Mouse (Mus musculus): ENCODE measurements around the gene C1qtnf3.
"Not testable (repeated sequence)": the region's sequence is repeated elsewhere in the genome, so short reads cannot be mapped to it uniquely, and the experiment has no call there.

The C1qtnf3 gene

GRCm38 (mm10) chr15:10959277-10960026 is 7.3 kb downstream of the C1qtnf3 start:
- no peak for DNase-seq

DNA sequence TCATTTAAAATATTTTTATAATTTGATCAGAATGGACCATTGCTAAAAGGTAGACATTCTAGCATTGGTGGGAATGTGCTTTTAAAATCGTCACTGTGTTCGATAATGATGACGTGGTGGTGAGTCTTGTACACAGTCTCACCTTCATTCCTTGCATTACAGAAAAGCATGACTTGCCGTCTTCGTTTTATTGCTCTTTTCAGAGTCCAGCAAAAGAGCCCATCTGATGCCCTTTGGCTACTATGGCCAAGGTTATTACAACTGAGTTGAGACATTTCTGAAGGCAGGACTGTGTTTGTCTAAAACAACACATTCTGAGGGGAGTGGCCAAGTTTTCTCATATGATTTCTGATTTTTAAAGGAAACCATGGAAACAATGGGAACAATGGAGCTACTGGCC is 8.1 kb downstream of the C1qtnf3 start:
- no peak for DNase-seq

DNA sequence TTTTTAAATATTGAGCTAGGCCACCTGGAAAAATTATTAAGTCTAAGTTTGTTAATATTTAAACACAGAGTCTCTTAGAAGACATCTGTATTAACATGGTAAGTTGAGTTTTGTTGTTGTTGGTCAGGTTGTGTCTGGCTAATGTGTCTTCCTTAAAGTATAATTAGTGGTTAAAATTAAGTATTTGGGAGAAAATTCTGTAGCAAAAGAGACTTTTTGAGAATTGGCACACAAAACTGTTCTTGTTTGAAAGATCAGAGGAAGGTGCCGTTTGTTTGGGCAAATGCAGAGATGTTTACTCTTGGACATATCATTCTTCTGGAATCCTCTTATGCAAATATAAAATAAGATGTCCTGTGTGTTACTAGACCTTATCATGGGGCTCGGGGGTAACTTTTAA is 10.5 kb downstream of the C1qtnf3 start:
- DNase-seq: no peak

DNA sequence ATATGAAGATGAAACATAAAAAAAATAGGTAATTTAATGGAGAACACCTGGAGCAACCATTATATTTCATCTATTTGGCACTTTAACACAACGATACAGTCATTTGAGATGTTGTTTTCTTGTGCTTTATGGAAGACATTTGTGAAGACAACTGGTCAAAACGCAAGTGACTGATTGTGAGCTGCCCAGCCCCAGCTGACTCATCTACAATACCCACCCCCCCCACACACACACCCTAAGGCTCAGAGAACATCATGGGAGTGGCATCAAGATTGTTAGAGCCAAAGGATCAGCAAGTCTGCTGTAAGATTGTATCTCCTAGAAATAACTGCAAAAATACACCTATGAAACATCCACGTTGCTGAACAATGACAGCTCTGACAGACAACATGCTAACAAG is 17.3 kb downstream of the C1qtnf3 start:
- DNase-seq: no peak

- no peak for DNase-seq
These were observed 18.6 kb downstream of the C1qtnf3 start for GRCm38 (mm10) chr15:10970777-10971176.

GRCm38 (mm10) chr15:10977151-10977550 is 25.0 kb downstream of the C1qtnf3 start:
- DNase-seq: no peak

GRCm38 (mm10) chr15:10980712-10981111 is 28.6 kb downstream of the C1qtnf3 start:
- no peak for DNase-seq

- peak; percentile 88 for DNase-seq
These were observed 29.4 kb downstream of the C1qtnf3 start, which contains the start of gene Amacr for GRCm38 (mm10) chr15:10981377-10982063. Gene Amacr (plus strand): TSS chr15:10981756.

- DNase-seq: no peak
These were observed 29.9 kb downstream of the C1qtnf3 start for GRCm38 (mm10) chr15:10982064-10982435.

DNA sequence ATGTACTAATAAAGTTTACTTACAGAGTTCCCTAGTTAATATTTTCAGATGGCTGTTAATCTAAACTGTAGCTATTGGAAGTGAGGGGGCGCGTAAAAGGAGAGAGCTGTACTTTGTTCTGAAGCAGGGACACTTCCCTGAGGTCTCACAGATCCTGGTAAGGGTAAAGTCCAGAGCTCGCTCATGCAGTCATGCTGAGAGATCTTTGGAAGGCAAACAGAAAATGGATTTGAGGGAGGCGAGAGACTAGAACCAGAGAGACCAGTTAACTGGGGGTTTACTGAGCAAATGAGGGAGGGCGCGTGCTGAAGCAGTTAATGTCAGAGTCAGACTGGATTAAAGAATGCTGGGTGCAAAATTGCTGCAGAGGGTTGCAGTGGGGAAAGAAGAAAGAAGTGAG is 33.6 kb downstream of the C1qtnf3 start:
- DNase-seq: no peak

DNA sequence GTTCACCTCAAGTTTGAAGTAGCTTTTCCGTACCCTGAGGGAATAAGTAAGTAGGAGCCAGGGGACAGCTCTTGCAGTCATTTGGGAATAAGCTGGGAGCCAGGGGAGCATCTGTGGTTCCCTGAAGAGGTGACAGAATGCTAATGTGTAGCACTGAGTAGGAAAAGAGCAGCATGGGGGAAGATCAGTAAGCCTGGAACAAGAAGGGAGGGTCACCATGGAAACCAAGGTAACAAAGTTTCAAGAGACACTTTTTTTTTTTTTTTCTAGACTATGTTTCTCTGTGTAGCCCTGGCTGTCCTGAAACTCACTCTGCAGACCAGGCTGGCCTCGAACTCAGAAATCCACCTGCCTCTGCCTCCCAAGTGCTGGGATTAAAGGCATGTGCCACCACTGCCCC is 34.3 kb downstream of the C1qtnf3 start:
- not testable (repeated sequence) for DNase-seq

DNA sequence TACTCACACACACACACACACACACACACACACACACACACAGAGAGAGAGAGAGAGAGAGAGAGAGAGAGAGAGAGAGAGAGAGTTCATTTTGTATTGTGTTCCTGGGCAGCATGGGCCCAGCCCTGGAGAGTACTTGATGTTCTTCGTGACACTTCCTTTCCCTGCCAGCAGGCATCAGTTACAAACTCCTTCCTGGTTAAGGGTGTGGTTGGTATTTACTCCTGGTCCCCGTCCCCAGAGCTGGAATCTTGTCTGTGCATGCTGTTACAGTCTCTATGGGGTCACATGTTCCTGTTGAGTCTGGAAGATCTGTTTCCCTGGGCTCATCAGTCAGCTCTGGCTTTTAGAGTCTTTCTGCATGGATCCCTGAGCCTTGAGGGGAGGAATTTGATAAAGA is 38.3 kb downstream of the C1qtnf3 start:
- DNase-seq: no peak

GRCm38 (mm10) chr15:10991566-10991965 is 39.4 kb downstream of the C1qtnf3 start:
- no peak for DNase-seq

- no peak for DNase-seq
These were observed 47.7 kb downstream of the C1qtnf3 start for GRCm38 (mm10) chr15:10999832-11000231.

GRCm38 (mm10) chr15:11000421-11000820 is 48.3 kb downstream of the C1qtnf3 start, which contains the start of gene Slc45a2:
Gene Slc45a2 (plus strand): TSS chr15:11000721.
- DNase-seq: no peak

DNA sequence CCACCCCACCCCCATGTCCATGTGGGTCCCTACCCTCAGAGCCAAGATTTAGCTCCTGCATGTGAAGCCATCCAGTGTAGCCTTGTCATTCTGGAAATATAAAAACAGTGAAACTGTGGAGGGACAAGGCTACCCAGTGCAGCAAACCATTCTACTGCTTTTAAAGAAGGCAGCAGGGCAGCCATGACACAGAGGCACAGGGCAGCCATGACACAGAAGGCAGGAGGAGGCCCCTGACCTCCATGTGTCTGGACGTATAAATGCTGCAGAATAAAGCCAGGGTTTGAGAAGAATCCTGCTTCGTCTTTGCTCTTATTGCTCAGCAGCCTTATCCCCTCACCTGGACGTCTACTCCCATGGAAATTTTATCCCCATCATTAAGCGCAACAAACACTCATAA is 51.7 kb downstream of the C1qtnf3 start:
- no peak for DNase-seq

DNA sequence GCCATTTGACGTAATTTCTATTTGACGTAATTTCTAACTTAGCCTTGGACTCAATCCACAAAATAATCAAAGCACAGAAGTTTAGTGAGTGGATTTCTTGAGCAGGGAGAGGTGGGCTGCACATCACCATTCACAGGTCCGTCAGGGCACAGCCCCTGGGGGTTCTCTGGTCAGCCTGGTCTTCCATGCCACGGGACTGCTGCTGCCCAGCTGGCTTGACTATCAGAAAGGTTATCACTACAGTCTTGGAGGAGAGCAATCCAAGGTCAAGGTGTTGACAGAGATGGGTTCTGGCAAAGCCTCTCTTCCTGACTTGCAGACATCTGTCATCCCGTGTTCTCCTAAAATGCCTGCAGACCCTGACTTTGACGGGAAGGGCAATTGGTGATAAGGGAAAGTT is 52.5 kb downstream of the C1qtnf3 start:
- no peak for DNase-seq

DNA sequence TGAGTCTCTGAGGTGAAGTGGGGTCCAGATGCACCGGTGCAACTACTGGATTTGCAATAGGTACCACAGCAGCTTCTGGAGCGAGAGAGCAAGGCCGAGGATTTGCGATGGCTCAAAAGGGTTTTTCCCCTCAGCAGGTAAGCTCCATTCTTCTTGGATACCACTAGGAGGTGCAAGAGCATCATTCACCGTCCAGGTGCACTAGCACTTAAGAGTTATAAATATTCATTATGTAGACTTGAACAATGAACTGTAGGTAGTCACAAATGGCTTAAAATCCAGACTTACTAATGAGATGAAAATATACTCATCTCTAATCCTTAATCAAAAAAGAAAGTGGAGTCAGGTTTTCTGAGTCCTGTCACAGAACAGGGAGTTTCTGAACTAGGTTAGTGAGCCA is 56.6 kb downstream of the C1qtnf3 start:
- DNase-seq: no peak

- DNase-seq: no peak
These were observed 58.9 kb downstream of the C1qtnf3 start for GRCm38 (mm10) chr15:11010976-11011548.

- DNase-seq: no peak
These were observed 62.8 kb downstream of the C1qtnf3 start for GRCm38 (mm10) chr15:11014931-11015330.

DNA sequence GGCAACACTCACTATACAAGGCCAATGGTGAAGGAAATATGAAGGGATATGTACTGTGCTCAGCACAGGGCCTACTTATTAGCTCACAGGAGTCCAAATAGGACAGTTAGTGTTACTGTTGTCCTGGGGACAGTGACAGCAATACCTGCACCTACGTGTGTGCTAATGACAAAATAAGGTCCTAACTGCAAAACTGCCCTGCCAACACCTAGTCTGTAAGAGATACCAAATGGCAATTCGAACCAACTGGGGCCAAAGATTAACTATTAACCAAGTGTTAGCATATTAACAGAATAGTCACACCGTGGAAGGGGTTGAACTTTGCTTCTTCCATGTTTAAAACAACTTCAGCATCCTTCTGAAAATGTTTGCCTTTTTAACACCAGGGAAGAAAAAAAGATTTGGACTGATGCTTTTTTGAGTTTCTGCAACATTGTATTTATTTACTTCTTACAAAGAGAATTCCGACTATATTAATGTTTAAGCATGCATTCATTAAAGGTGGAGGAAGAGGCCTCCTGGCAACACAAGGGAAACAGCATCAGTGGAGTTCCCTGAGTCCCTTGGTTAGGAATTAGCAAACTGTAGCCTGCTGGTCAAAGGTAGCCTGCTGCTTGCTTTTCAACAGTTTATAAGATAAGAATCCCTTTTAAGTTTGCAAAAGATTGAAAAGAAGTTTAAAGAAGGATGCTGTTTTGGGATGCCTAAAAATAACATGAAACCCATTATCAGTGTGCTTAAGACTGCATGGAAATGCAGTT is 74.8 kb downstream of the C1qtnf3 start:
- no peak for DNase-seq
